Mouse (Mus musculus): Measurements from ENCODE around the gene Gm49510.

DNA sequence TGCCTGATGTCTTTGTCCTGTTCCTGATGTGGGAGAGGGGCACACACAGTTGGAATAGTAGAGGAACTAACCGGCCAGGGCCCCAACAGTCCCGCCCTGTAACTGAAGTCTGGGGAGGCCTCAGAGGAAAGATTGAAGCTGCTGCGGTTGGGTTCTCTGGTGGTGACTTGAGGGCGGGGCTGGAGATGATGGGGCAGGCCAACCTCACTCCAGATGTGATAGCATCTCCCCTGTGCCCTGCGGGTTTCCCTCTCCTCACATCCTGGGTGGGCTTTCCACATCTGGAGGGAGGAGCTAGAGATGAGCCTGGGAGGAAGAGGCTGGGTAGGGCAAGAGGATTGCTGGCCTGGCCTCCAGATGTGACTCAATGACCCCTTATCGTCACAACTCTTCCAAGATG, 24.1 kb downstream of the Gm49510 start:
- no peak for TF ChIP-seq CTCF (IDR thresholded peaks at IDR 0.05; ENCODE audit: low read depth, low read length)
- TF ChIP-seq POLR2A (IDR thresholded peaks at IDR 0.05; ENCODE audit: insufficient read depth, low read length), result no peak
- TF ChIP-seq EP300 (IDR thresholded peaks at IDR 0.05; ENCODE audit: insufficient read depth, low read depth, low read length), result no peak

Data from ES-Bruce4 (cell line).